Mouse (Mus musculus) adrenal gland, adult (tissue): ENCODE measurements around the gene Nedd9.

Source experiments
- DNase-seq, 2 experiments: peaks; one replicate each; pipeline ENCODE4 v3.0.0; 2022 to 2023; ENCODE audit warnings: low spot score in 1 of 2; ENCODE audit not compliant: inconsistent age in 2 of 2

Gene Nedd9

GRCm38 (mm10) chr13:41418198-41418869 lies 68.8 kb downstream of the Nedd9 start:
- DNase-seq = no peak

GRCm38 (mm10) chr13:41416065-41417016 lies 70.8 kb downstream of the Nedd9 start:
- no peak for DNase-seq

- DNase-seq = no peak
Measured at GRCm38 (mm10) chr13:41410191-41411074, 76.7 kb downstream of the Nedd9 start.

- no peak for DNase-seq
Measured at GRCm38 (mm10) chr13:41409291-41409690, 77.9 kb downstream of the Nedd9 start.

GRCm38 (mm10) chr13:41408374-41408952 lies 78.7 kb downstream of the Nedd9 start:
- no peak for DNase-seq

- peak; percentile 73 to 90 for DNase-seq
Measured at GRCm38 (mm10) chr13:41405009-41405408, 82.2 kb downstream of the Nedd9 start.

- peak; percentile 71 to 90 for DNase-seq
Measured at GRCm38 (mm10) chr13:41403838-41404237, 83.3 kb downstream of the Nedd9 start.

- peak in 1 of 2 experiments; percentile 55 for DNase-seq
Measured at GRCm38 (mm10) chr13:41402441-41403003, 84.6 kb downstream of the Nedd9 start.

- no peak for DNase-seq
Measured at GRCm38 (mm10) chr13:41401775-41402174, 85.4 kb downstream of the Nedd9 start.

GRCm38 (mm10) chr13:41400289-41400688 lies 86.9 kb downstream of the Nedd9 start:
- DNase-seq = no peak

- DNase-seq = peak in 1 of 2 experiments; percentile 48
Measured at GRCm38 (mm10) chr13:41392191-41392590, 95.0 kb downstream of the Nedd9 start.

- no peak for DNase-seq
Measured at GRCm38 (mm10) chr13:41390698-41391097, 96.5 kb downstream of the Nedd9 start.

- DNase-seq = peak; percentile 40 to 83
Measured at GRCm38 (mm10) chr13:41386581-41386980, 100.6 kb downstream of the Nedd9 start.

GRCm38 (mm10) chr13:41384896-41385295 lies 102.3 kb downstream of the Nedd9 start:
- no peak for DNase-seq

GRCm38 (mm10) chr13:41382635-41383034 lies 104.5 kb downstream of the Nedd9 start:
- DNase-seq = no peak

GRCm38 (mm10) chr13:41381806-41382546 lies 105.2 kb downstream of the Nedd9 start:
- no peak for DNase-seq

- DNase-seq = no peak
Measured at GRCm38 (mm10) chr13:41381041-41381805, 105.9 kb downstream of the Nedd9 start.

GRCm38 (mm10) chr13:41379951-41380465 lies 107.2 kb downstream of the Nedd9 start:
- DNase-seq = no peak

- DNase-seq = no peak
Measured at GRCm38 (mm10) chr13:41378462-41378861, 108.7 kb downstream of the Nedd9 start.
